Mouse (Mus musculus): ENCODE data around the gene Gm11084. TPM values are rescaled to one million over a fixed set of nuclear protein-coding genes. Genes with fewer than 3 reads are reported as not detected.

Gm11084 gene
- total RNA-seq, 2 experiments from 2014 or later, result not detected

- intact Hi-C loops (cut with DNase I), result no loop called here
- DNase-seq, result no peak
Observed at GRCm38 (mm10) chr2:72965450-72965849, 21.1 kb downstream of the Gm11084 start.

GRCm38 (mm10) chr2:72956415-72956814 is 30.1 kb downstream of the Gm11084 start:
- no peak for DNase-seq
- intact Hi-C loops (cut with DNase I), result no loop called here

GRCm38 (mm10) chr2:72952979-72953378 is 33.5 kb downstream of the Gm11084 start:
- DNase-seq, result no peak
- intact Hi-C loops (cut with DNase I), result no loop called here

- intact Hi-C loops (cut with DNase I), result no loop called here
Observed at GRCm38 (mm10) chr2:72935937-72936336, 50.6 kb downstream of the Gm11084 start.

GRCm38 (mm10) chr2:72932186-72932585 is 54.3 kb downstream of the Gm11084 start:
- DNase-seq, result no peak
- intact Hi-C loops (cut with DNase I), result no loop called here

More at GRCm38 (mm10) chr2:72935937-72936336, 50.6 kb downstream of the Gm11084 start:
- DNase-seq, result no peak

GRCm38 (mm10) chr2:72924981-72925380 is 61.5 kb downstream of the Gm11084 start:
- DNase-seq, result no peak
- intact Hi-C loops (cut with DNase I), result no loop called here

Small RNA genes within 50 kb of the gene (microRNA-seq; reads per million reads assigned to microRNA genes)
- gene Gm25960, result not detected

Other genes starting within 250 kb of the Gm11084 start
- gene Sp3, start 6.3 kb downstream of the Gm11084 start, total RNA-seq (2021), result 10 to 100 TPM; 64.1 to 65.7 TPM
- gene Ola1, start 232.2 kb upstream of the Gm11084 start, total RNA-seq (2021), result 100 to 1,000 TPM in 1 of 2 experiments, 10 to 100 TPM in 1; 99.6 to 106 TPM

All from left cerebral cortex, postnatal 4 days (tissue).